Mouse (Mus musculus) neural tube, embryonic 13.5 days (tissue): ENCODE results near the gene Rnf227. TPM values are rescaled to one million over a fixed set of nuclear protein-coding genes. Genes with fewer than 3 reads are reported as not detected.
"Not testable (repeated sequence)": the region's sequence is repeated elsewhere in the genome, so short reads cannot be mapped to it uniquely, and the experiment has no call there.

Experiments used
- ATAC-seq: fragments of 200-750 bp; cut with Nextera tagmentation; 2 replicates; pipeline ENCODE4 v1.8.0; 2017; ENCODE audit warnings: low read depth, mild to moderate bottlenecking, moderate TSS enrichment, moderate library complexity
- H3K27ac ChIP-seq: fragments of 300-500 bp; sonication (generic); replicated peaks from 2 replicates; pipeline ENCODE4 v1.5.1; 2015; ENCODE audit warnings: moderate library complexity, mild to moderate bottlenecking, inconsistent platforms
- H3K27me3 ChIP-seq: fragments of 300-500 bp; sonication (generic); 2 replicates; pipeline ENCODE4 v1.6.1; 2015; ENCODE audit warnings: mild to moderate bottlenecking, inconsistent platforms
- H3K36me3 ChIP-seq: fragments of 300-500 bp; sonication (generic); 2 replicates; pipeline ENCODE4 v1.6.1; 2015; ENCODE audit warnings: mild to moderate bottlenecking, inconsistent platforms
- H3K4me1 ChIP-seq: fragments of 300-500 bp; sonication (generic); replicated peaks from 2 replicates; pipeline ENCODE4 v1.6.1; 2015; ENCODE audit warnings: inconsistent platforms
- H3K4me2 ChIP-seq: fragments of 300-500 bp; sonication (generic); 2 replicates; pipeline ENCODE4 v1.6.1; 2015; ENCODE audit warnings: inconsistent platforms, mild to moderate bottlenecking, moderate library complexity
- H3K4me3 ChIP-seq: fragments of 300-500 bp; sonication (generic); 2 replicates; pipeline ENCODE4 v1.5.1; 2015; ENCODE audit warnings: mild to moderate bottlenecking, inconsistent platforms
- H3K9ac ChIP-seq: fragments of 300-500 bp; sonication (generic); 2 replicates; pipeline ENCODE4 v1.6.1; 2015; ENCODE audit warnings: moderate library complexity, mild to moderate bottlenecking, inconsistent platforms
- H3K9me3 ChIP-seq: fragments of 300-500 bp; sonication (generic); 2 replicates; pipeline ENCODE4 v1.6.1; 2016; ENCODE audit warnings: inconsistent platforms
- WGBS: fragments of 180-500 bp; shearing (Covaris S2); methylation state at CpG from one replicate; pipeline ENCODE4 v1.1.7; 2015; 5-methylcytosine and 5-hydroxymethylcytosine counted together
- polyA plus RNA-seq: library from polyadenylated mRNA; unstranded; fragments of >200 nt; fragmentation: Nextera tagmentation; extraction: Ambion mirVana; gene quantifications from 2 replicates; pipeline ENCODE4 v1.2.1, GENCODE M21; 2015

Gene Rnf227
- polyA plus RNA-seq: 131 and 136 TPM in 2 replicates

DNA sequence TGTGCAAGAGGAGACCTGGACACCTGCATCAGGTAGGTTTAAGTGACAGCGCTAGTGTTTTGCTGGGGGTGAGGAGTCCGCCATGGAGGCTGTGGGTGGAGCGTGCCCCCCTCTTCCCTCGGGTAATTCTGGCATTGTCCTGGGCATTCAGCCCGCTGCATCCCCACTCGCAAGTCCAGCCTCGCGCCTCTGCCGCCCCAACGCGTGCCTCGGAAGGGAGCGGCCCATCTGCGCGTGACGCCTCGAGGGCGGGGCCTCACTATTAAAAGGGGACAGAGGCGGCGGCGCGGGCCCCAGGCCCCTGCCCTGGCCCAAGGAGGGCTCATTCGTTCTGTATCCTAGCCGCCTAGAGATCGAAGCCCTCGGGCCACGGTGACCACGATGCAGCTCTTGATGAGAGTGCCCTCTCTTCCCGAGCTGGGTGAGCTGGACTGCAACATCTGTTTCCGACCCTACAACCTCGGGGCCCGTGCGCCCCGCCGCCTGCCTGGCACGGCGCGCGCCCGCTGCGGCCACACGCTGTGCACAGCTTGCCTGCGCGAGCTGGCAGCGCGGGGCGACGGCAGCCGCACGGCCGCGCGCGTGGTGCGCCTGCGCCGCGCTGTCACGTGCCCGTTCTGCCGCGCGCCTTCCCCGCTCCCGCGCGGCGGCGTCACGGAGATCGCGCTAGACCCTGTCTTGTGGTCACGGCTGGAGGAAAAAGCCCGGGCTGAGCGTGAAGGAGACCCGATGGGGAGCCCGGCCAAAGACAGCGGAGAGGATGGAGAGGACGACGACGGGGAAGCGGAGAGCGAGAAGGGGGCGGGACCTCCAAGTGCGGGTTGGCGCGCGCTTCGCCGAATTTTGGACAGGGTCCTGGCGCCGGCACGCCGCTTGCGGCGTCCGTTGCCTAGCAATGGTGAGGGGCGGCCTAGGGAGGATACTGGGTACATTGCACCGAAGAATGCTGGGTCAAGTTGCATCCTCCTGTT is at the start of gene Rnf227:
Gene Rnf227 (plus strand): TSS at position 301 of the 971 bp plus-strand sequence.
- H3K4me1 ChIP-seq: peaks cover 25% of the 10 kb centered on the region
- WGBS: under 1% methylated on average over 99 of the region's 99 CpGs
- peak within 1 kb of the TSS; percentile 93 for H3K27ac ChIP-seq
- H3K9me3 ChIP-seq: 0 out of 2 replicates have a peak, but pooled peaks cover 5% of the 10 kb centered on the region
- 0 out of 2 replicates have a peak, but pooled peaks cover 4% of the 10 kb centered on the region for H3K27me3 ChIP-seq
- peak within 1 kb of the TSS; percentile 84 for H3K4me2 ChIP-seq
- peak within 1 kb of the TSS; percentile 83 for H3K9ac ChIP-seq
- H3K36me3 ChIP-seq: peaks cover 25% of the 10 kb centered on the region
- ATAC-seq: peak; percentile 95
- H3K4me3 ChIP-seq: peak within 1 kb of the TSS; percentile 63

DNA sequence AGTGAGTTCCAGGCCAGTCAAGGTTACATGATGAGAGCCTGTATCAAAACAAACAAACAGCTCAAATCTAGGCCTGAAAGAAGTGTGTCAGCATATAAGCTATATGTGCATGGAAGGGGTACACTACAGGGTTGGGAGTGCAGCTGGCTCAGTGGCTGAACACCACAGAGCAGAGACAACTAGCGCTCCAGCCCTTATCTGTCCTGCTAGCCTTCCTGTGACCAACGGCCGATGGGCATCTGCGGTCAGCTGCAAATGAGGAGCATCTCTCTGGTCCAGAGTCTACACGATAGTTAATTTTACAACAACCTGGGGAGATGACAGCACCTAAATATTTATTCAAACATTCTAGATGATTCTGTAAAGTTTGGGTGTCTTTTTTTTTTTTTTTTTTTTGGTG is 49.1 kb upstream of the Rnf227 start:
- no peak overlapping the region for H3K27ac ChIP-seq
- WGBS: 98% methylated on average over 5 of the region's 5 CpGs
- H3K4me1 ChIP-seq: no peaks in the 10 kb centered on the region
- H3K9ac ChIP-seq: no peak overlapping the region
- no peak overlapping the region for H3K4me3 ChIP-seq
- no peaks in the 10 kb centered on the region for H3K9me3 ChIP-seq
- H3K36me3 ChIP-seq: no peaks in the 10 kb centered on the region
- ATAC-seq: no peak
- no peak overlapping the region for H3K4me2 ChIP-seq
- H3K27me3 ChIP-seq: no peaks in the 10 kb centered on the region

DNA sequence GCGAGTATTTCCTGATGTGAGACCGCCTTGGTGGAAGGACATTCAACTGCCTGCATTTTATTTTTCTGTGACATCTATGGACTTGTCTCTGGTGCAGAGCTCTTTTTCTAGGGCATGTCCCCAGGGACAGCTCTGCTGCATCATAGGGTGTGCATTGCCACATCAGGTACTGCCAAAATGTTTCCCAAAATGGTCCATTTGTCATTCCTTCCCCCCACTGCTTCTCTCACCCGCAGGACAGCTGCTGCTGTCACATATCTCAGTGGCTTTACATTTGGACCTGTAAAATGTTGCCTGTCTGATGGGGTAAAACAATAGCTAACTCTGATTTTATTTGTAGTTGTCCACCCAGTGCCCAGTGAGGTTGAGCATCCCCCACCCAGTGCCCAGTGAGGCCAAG is 45.0 kb upstream of the Rnf227 start:
- H3K9me3 ChIP-seq: no peaks in the 10 kb centered on the region
- H3K9ac ChIP-seq: no peak overlapping the region
- ATAC-seq: no peak
- H3K4me3 ChIP-seq: no peak overlapping the region
- no peak overlapping the region for H3K4me2 ChIP-seq
- 91% methylated on average over 3 of the region's 3 CpGs for WGBS
- peaks cover 21% of the 10 kb centered on the region for H3K36me3 ChIP-seq
- no peaks in the 10 kb centered on the region for H3K4me1 ChIP-seq
- no peaks in the 10 kb centered on the region for H3K27me3 ChIP-seq
- H3K27ac ChIP-seq: no peak overlapping the region

DNA sequence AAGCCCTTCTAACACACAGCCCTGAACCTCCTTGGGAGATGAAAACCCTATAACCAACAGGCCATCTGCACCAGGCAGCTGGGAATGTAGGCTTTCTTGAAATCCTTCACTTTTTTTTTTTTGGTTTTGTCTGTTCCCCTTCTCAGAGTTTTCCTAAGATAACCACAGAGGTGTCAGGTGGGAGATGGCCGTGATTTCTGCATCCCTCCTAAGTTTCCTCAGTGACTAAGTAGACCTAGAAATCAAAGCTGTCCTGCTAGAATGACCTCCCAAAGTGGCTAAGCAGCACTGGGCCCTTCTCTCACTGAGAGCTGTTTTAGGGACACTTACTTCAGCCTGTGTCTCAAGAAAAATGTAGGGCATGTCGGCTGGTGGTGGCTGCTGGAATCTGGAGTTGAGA is 42.5 kb upstream of the Rnf227 start:
- no peak overlapping the region for H3K9ac ChIP-seq
- peaks cover 43% of the 10 kb centered on the region for H3K36me3 ChIP-seq
- no peak overlapping the region for H3K4me3 ChIP-seq
- WGBS: 86% methylated on average over 2 of the region's 2 CpGs
- no peaks in the 10 kb centered on the region for H3K27me3 ChIP-seq
- H3K4me2 ChIP-seq: no peak overlapping the region
- no peaks in the 10 kb centered on the region for H3K9me3 ChIP-seq
- no peak for ATAC-seq
- H3K4me1 ChIP-seq: no peaks in the 10 kb centered on the region
- no peak overlapping the region for H3K27ac ChIP-seq

GRCm38 (mm10) chr11:69298231-69298630 is 42.0 kb upstream of the Rnf227 start:
- no peak overlapping the region for H3K9ac ChIP-seq
- no peak overlapping the region for H3K4me3 ChIP-seq
- peaks cover 48% of the 10 kb centered on the region for H3K36me3 ChIP-seq
- no peak for ATAC-seq
- no peaks in the 10 kb centered on the region for H3K9me3 ChIP-seq
- no peak overlapping the region for H3K4me2 ChIP-seq
- H3K27me3 ChIP-seq: no peaks in the 10 kb centered on the region
- no peaks in the 10 kb centered on the region for H3K4me1 ChIP-seq
- H3K27ac ChIP-seq: no peak overlapping the region
- WGBS: 80% methylated on average over 7 of the region's 7 CpGs

DNA sequence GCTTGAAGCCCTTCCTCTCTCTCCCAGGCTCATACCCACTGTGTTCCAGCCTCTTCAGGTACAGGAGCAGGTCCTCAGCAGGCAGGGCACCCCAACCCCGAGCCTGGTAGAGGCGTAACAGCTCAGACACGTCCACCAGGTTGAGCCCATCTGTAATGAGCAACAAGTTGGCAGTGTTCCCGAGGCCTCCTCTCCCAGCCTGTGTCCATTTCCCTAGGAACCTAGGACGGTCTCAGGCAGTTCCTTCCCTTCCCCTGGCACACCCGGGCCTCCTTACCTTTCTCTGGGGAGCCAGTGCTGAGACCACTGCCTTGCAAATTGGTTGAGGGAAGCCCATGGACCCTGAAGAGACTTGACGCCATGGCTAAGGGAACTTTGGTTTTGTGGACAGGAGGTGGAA is 37.4 kb upstream of the Rnf227 start:
- no peak for ATAC-seq
- Histone ChIP-seq H3K9ac (no peak overlapping the region), H3K9me3 (no peaks in the 10 kb centered on the region), H3K36me3 (peaks cover 85% of the 10 kb centered on the region), H3K4me1 (no peaks in the 10 kb centered on the region), H3K4me3 (no peak overlapping the region), H3K27ac (no peak overlapping the region), H3K27me3 (no peaks in the 10 kb centered on the region), H3K4me2 (no peak overlapping the region)
- 90% methylated on average over 7 of the region's 7 CpGs for WGBS

GRCm38 (mm10) chr11:69305291-69305690 is 35.0 kb upstream of the Rnf227 start:
- Histone ChIP-seq H3K4me2 (no peak overlapping the region), H3K4me3 (no peak overlapping the region), H3K27ac (no peak overlapping the region), H3K36me3 (peaks cover 94% of the 10 kb centered on the region), H3K9ac (no peak overlapping the region), H3K9me3 (no peaks in the 10 kb centered on the region), H3K4me1 (no peaks in the 10 kb centered on the region), H3K27me3 (no peaks in the 10 kb centered on the region)
- 93% methylated on average over 9 of the region's 9 CpGs for WGBS
- ATAC-seq: no peak

DNA sequence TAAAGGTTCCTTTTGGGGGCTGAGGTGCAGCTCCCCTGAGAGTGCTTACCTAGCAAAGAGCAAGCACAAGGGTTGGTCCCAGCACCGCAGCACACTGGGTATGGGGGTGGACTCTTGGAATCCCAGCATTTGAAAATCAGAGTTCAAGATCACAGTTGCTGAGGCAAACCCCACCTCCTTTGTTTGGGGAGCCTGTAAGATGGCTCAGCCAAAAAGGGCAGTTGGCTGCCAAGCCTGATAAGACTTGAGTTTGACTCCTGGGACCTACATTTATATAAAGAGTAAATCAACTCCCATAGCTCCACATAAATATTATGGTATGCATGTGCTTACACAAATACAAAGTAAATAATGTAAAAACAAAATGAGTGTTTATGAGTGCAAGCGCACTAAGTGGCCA is 34.2 kb upstream of the Rnf227 start:
- ATAC-seq: no peak
- Histone ChIP-seq H3K9me3 (no peaks in the 10 kb centered on the region), H3K4me2 (no peak overlapping the region), H3K4me3 (no peak overlapping the region), H3K4me1 (no peaks in the 10 kb centered on the region), H3K27me3 (no peaks in the 10 kb centered on the region), H3K27ac (no peak overlapping the region), H3K36me3 (peaks cover 94% of the 10 kb centered on the region), H3K9ac (no peak overlapping the region)
- WGBS: 95% methylated on average over 2 of the region's 2 CpGs

DNA sequence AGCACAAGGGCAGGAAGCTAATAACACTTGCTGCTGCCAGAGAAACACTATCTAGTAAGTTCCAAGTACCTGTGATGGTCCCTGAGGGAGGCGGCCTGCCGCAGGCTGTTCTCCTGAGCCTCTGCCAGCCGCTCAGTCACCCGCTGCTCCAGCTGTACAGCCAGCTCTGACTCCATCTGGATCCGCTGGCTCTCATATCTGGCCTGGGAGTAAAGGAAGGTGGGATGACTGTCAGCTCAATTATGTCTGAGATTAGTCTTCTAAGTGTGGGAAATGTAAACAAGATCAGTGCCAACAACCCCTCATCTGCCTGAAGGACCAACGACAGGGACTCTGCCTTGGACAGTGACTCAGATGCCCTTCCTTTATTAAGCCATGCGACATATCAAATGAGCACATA is 29.0 kb upstream of the Rnf227 start:
- WGBS: 69% methylated on average over 7 of the region's 7 CpGs
- H3K9ac ChIP-seq: no peak overlapping the region
- peaks cover 76% of the 10 kb centered on the region for H3K36me3 ChIP-seq
- H3K9me3 ChIP-seq: no peaks in the 10 kb centered on the region
- no peak for ATAC-seq
- no peak overlapping the region for H3K4me2 ChIP-seq
- no peaks in the 10 kb centered on the region for H3K27me3 ChIP-seq
- H3K27ac ChIP-seq: no peak overlapping the region; the same call in 1 of the 2 replicates
- H3K4me3 ChIP-seq: no peak overlapping the region
- no peaks in the 10 kb centered on the region for H3K4me1 ChIP-seq

- Histone ChIP-seq H3K27me3 (no peaks in the 10 kb centered on the region), H3K27ac (no peak overlapping the region), H3K4me3 (no peak overlapping the region), H3K9me3 (no peaks in the 10 kb centered on the region), H3K36me3 (peaks cover 68% of the 10 kb centered on the region), H3K9ac (no peak overlapping the region), H3K4me1 (no peaks in the 10 kb centered on the region; the same call in 1 of the 2 replicates), H3K4me2 (no peak overlapping the region)
- WGBS: 98% methylated on average over 6 of the region's 6 CpGs
- ATAC-seq: no peak
Observed at GRCm38 (mm10) chr11:69316361-69316760, 23.9 kb upstream of the Rnf227 start.

GRCm38 (mm10) chr11:69318000-69318399 is 22.3 kb upstream of the Rnf227 start:
- not testable (repeated sequence) for H3K4me3 ChIP-seq, ATAC-seq, H3K9me3 ChIP-seq, H3K4me2 ChIP-seq, H3K27me3 ChIP-seq, H3K27ac ChIP-seq, H3K9ac ChIP-seq
- peaks cover 62% of the 10 kb centered on the region for H3K36me3 ChIP-seq
- H3K4me1 ChIP-seq: peaks cover 16% of the 10 kb centered on the region
- 89% methylated on average over 3 of the region's 3 CpGs for whole genome bisulfite sequencing

DNA sequence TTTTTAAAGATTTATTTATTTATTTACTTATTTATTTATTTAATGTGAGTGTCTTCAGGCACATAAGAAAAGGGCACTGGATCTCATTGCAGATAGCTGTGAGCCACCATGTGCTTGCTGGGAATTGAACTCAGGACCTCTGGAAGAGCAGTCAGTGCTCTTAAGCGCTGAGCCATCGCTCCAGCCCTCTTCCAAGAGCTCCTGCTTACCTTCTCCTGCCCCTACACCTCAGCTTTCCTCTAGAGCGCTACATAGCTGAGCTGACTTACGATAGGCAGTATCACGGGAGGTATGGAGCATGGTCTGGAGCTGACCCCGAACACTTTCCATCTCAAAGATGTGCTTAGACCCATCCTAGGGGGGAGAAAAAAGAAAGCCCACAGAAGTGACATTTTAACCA is 18.7 kb upstream of the Rnf227 start:
- no peak for ATAC-seq
- no peaks in the 10 kb centered on the region for H3K27me3 ChIP-seq
- H3K4me2 ChIP-seq: peak overlapping the region; percentile 79
- WGBS: 90% methylated on average over 6 of the region's 6 CpGs
- H3K9ac ChIP-seq: peak overlapping the region; percentile 90
- H3K36me3 ChIP-seq: peaks cover 38% of the 10 kb centered on the region
- no peaks in the 10 kb centered on the region for H3K9me3 ChIP-seq
- H3K4me3 ChIP-seq: 0 out of 2 replicates have a peak overlapping the region, but pooled peaks have one; percentile 64
- peaks cover 43% of the 10 kb centered on the region for H3K4me1 ChIP-seq
- 0 out of 2 replicates have a peak overlapping the region, but pooled peaks have one; percentile 25 for H3K27ac ChIP-seq
